ENCODE assay signal across 10 mouse cellular contexts in the genomic region with DNA sequence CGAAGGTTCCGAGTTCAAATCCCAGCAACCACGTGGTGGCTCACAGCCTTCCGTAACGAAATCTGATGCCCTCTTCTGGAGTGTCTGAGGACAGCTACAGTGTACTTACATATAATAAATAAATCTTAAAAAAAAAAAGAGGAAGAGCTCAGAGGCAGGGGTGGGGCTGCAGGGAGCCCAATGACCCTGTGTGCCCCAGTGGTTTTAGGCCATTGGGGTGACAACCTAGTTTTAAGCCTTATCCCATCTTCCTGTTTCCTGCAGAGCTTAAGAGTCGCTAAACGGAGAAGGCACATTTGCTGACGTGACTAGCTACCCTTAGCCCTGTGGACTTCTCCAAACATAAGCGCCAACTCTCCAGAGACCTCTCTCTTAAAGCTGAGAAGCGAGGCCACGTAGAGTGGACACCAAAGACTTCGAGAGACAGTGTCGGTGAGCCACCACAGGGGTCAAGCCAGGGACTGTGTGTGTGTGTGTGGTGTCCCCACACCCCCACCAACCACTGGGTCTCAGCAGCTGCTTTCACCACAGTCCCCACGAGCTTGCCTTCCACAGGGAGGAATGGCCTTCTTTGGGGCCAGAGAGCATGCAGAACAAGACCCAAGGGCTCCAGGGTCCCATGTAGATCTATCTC. TPM values are rescaled to one million over a fixed set of nuclear protein-coding genes. Genes with fewer than 3 reads are reported as not detected.
DNase-seq lines count a peak whose midpoint lies in the region; ATAC-seq and TF ChIP-seq lines count a peak whose summit lies in the region.
"Had no signal": no experiment of that assay in that cellular context is flagged by ENCODE, and none has a peak within 500 bp of the region (broad histone marks: within the 10 kb centered on the region; RNA-seq: fewer than 3 reads in every experiment).

No protein-coding gene starts in this region.

- DNase-seq in gastrocnemius, adult 2 months: no peak
- no peak for DNase-seq in gastrocnemius, adult 18-20 months (ENCODE audit: low spot score)
- DNase-seq in thymus, adult 2 months: peak; percentile 40
- no peak for DNase-seq in thymus, adult 18-20 months
- DNase-seq in liver, embryonic 14.5 days (ENCODE audit: low read depth in 3 of 3, low spot score in 3 of 3): no peak
- DNase-seq in embryo, embryonic 9.5 days (ENCODE audit: extremely low spot score): no peak
- DNase-seq in cerebellum, adult 18-20 months: no peak
- DNase-seq in adrenal gland, postnatal 36 days: no peak
- DNase-seq: kidney, adult 8-10 months; right cerebral cortex, postnatal 25 days had no signal

- 8% methylated on average over 14 of the region's 14 CpGs for WGBS in thymus, adult 2 months
- WGBS in liver, embryonic 14.5 days (ENCODE audit: insufficient replicate concordance): 39% methylated on average over 14 of the region's 14 CpGs

- peak overlapping the region; percentile 90 for H3K4me2 ChIP-seq in liver, embryonic 14.5 days (ENCODE audit: low read depth)

- peak overlapping the region; percentile 78 for H3K9ac ChIP-seq in liver, embryonic 14.5 days (replicated peaks)

- no peaks in the 10 kb centered on the region for H3K27me3 ChIP-seq in thymus, adult 2 months (ENCODE audit: control insufficient read depth, insufficient read depth, low read length)
- no peaks in the 10 kb centered on the region for H3K27me3 ChIP-seq in liver, embryonic 14.5 days (ENCODE audit: control insufficient read depth, insufficient read depth, low read length)

- H3K36me3 ChIP-seq in thymus, adult 2 months (ENCODE audit: control insufficient read depth, insufficient read depth, low read length): peaks cover 27% of the 10 kb centered on the region
- H3K36me3 ChIP-seq in liver, embryonic 14.5 days (replicated peaks; ENCODE audit: control insufficient read depth, insufficient read depth, low read depth): peaks cover 10% of the 10 kb centered on the region; the same call in 1 of the 2 replicates

- no peak for TF ChIP-seq POLR2A in thymus, adult 2 months (IDR thresholded peaks at IDR 0.05; ENCODE audit: control insufficient read depth, extremely low read depth, insufficient read depth, low read length, poor library complexity)

- intact Hi-C loops in gastrocnemius, adult 2 months (cut with DNase I): no loop called here

- no peaks in the 10 kb centered on the region for H3K9me3 ChIP-seq in liver, embryonic 14.5 days (ENCODE audit: control insufficient read depth, low read length)

- ATAC-seq in liver, embryonic 14.5 days (ENCODE audit: insufficient read depth): no peak

- H3K27ac ChIP-seq in gastrocnemius, adult 2 months: peak overlapping the region; percentile 93
- peak overlapping the region; percentile 89 for H3K27ac ChIP-seq in thymus, adult 2 months (ENCODE audit: control insufficient read depth, insufficient read depth, low read length)
- peak overlapping the region; percentile 64 for H3K27ac ChIP-seq in liver, embryonic 14.5 days

- peak overlapping the region; percentile 88 for H3K4me3 ChIP-seq in gastrocnemius, adult 2 months
- H3K4me3 ChIP-seq in thymus, adult 2 months (ENCODE audit: control insufficient read depth, insufficient read depth, low read length): peak overlapping the region; percentile 65
- peak overlapping the region; percentile 74 to 92 for H3K4me3 ChIP-seq in liver, embryonic 14.5 days (ENCODE audit: insufficient read depth in 1 of 2, low read depth in 2 of 2, low read length in 2 of 2)

- 0 out of 2 replicates have a peak, but pooled peaks have one; percentile 18 for TF ChIP-seq EP300 in liver, embryonic 14.5 days (IDR thresholded peaks at IDR 0.05; ENCODE audit: low read depth)

- no peak for TF ChIP-seq CTCF in gastrocnemius, adult 2 months (IDR thresholded peaks at IDR 0.05)
- no peak for TF ChIP-seq CTCF in thymus, adult 2 months (IDR thresholded peaks at IDR 0.05; ENCODE audit: borderline replicate concordance, control insufficient read depth, extremely low read depth, insufficient read depth, low read length, poor library complexity)
- peak; percentile 23; the same call in 1 of the 2 replicates for TF ChIP-seq CTCF in liver, embryonic 14.5 days (IDR thresholded peaks at IDR 0.05; ENCODE audit: low read depth)

- peaks cover 25% of the 10 kb centered on the region for H3K4me1 ChIP-seq in thymus, adult 2 months (replicated peaks; ENCODE audit: control insufficient read depth, insufficient read depth, low read length)
- peaks cover 35 to 47% of the 10 kb centered on the region in 2 experiments for H3K4me1 ChIP-seq in liver, embryonic 14.5 days (replicated peaks; ENCODE audit: control insufficient read depth in 2 of 2, insufficient read depth in 2 of 2, low read length in 1 of 2)

RNA-seq across cellular contexts. Expression of a gene that starts 3.2 kb away (rescaled TPM):
- 10 to 100 TPM in 1 of 2 experiments, 1 to 10 TPM in 1; 9.9 to 12.0 TPM for total RNA-seq in gastrocnemius, adult 2 months (2021)
- total RNA-seq in gastrocnemius, adult 18-20 months (2021): 10 to 100 TPM; 12.5 to 21.2 TPM
- polyA plus RNA-seq in thymus, adult 2 months (2012; rRNA removed): 189 and 210 TPM in 2 replicates
- polyA plus RNA-seq in liver, embryonic 14.5 days (2012; rRNA removed): 7.8 and 8.9 TPM in 2 replicates
- polyA plus RNA-seq in liver, embryonic 14.5 days (2014; fragmentation: Nextera tagmentation; extraction: Ambion mirVana): 9.8 and 12.5 TPM in 2 replicates
- total RNA-seq in adrenal gland, postnatal 36 days (2021): 1 to 10 TPM in 1 of 2 experiments, under 1 TPM in 1; 0.89 to 4.2 TPM

RNA-seq across cellular contexts. Expression of a gene that starts 13.9 kb away (rescaled TPM):
- 100 to 1,000 TPM; 109 to 120 TPM for total RNA-seq in gastrocnemius, adult 2 months (2021)
- total RNA-seq in gastrocnemius, adult 18-20 months (2021): 100 to 1,000 TPM; 105 to 121 TPM
- 2.9 and 7.7 TPM in 2 replicates for polyA plus RNA-seq in thymus, adult 2 months (2012; rRNA removed)
- polyA plus RNA-seq in liver, embryonic 14.5 days (2012; rRNA removed): 1.4 TPM in 2 replicates
- 1.1 and 1.4 TPM in 2 replicates for polyA plus RNA-seq in liver, embryonic 14.5 days (2014; fragmentation: Nextera tagmentation; extraction: Ambion mirVana)
- 1 to 10 TPM; 3.5 to 5.3 TPM for total RNA-seq in adrenal gland, postnatal 36 days (2021)

Comparison
In these comparisons a context has a peak if more than half of its experiments do, and no peak if none do; other contexts are left out.
1. RNA of a gene that starts 13.9 kb away (total RNA-seq): 105 to 121 TPM in gastrocnemius, adult 18-20 months and 109 to 120 TPM in gastrocnemius, adult 2 months; 3.5 to 5.3 TPM in adrenal gland, postnatal 36 days; every median in the first group is over 10 times any median in the second.
2. Peak in every context shown above with its lines, with median percentiles within 50 percentile points of each other: H3K27ac ChIP-seq and H3K4me3 ChIP-seq.